Mouse (Mus musculus): ENCODE measurements at regions not wholly inside any gene's neighbourhood (a gene's known extent, or its start where the extent isn't known, plus 50 kb on each side); places are given as distances from the start of the nearest gene placed in this dataset.

GRCm38 (mm10) chr13:52153030-52153429, 306.6 kb downstream of the Gadd45g start:
- Histone ChIP-seq H3K27ac (no peak overlapping the region), H3K9me3 (no peaks in the 10 kb centered on the region), H3K4me2 (no peak overlapping the region), H3K4me3 (replicated peaks) (no peak overlapping the region), H3K27me3 (no peaks in the 10 kb centered on the region), H3K4me1 (peaks cover 12% of the 10 kb centered on the region), H3K9ac (no peak overlapping the region), H3K36me3 (replicated peaks) (no peaks in the 10 kb centered on the region)
- ATAC-seq (ENCODE audit: low FRiP score): no peak
- WGBS: 77% methylated on average over 4 of the region's 4 CpGs

GRCm38 (mm10) chr13:52153576-52153975, 307.1 kb downstream of the Gadd45g start:
- Histone ChIP-seq H3K9me3 (no peaks in the 10 kb centered on the region), H3K36me3 (replicated peaks) (no peaks in the 10 kb centered on the region), H3K27ac (no peak overlapping the region), H3K4me1 (peaks cover 12% of the 10 kb centered on the region), H3K4me3 (replicated peaks) (no peak overlapping the region), H3K27me3 (no peaks in the 10 kb centered on the region), H3K4me2 (no peak overlapping the region), H3K9ac (no peak overlapping the region)
- no peak for ATAC-seq (ENCODE audit: low FRiP score)
- 74% methylated on average over 4 of the region's 4 CpGs for WGBS

GRCm38 (mm10) chr13:52154111-52154843, 307.8 kb downstream of the Gadd45g start:
- Histone ChIP-seq H3K27me3 (no peaks in the 10 kb centered on the region), H3K4me1 (peaks cover 12% of the 10 kb centered on the region), H3K9me3 (no peaks in the 10 kb centered on the region), H3K4me2 (no peak overlapping the region), H3K36me3 (replicated peaks) (no peaks in the 10 kb centered on the region), H3K4me3 (replicated peaks) (no peak overlapping the region), H3K27ac (no peak overlapping the region), H3K9ac (no peak overlapping the region)
- no peak for ATAC-seq (ENCODE audit: low FRiP score)
- 76% methylated on average over 5 of the region's 5 CpGs for WGBS

GRCm38 (mm10) chr13:52154844-52155587, 308.5 kb downstream of the Gadd45g start:
- Histone ChIP-seq H3K4me3 (replicated peaks) (no peak overlapping the region), H3K9me3 (no peaks in the 10 kb centered on the region), H3K4me2 (no peak overlapping the region), H3K27me3 (no peaks in the 10 kb centered on the region), H3K4me1 (peaks cover 12% of the 10 kb centered on the region), H3K9ac (no peak overlapping the region), H3K27ac (no peak overlapping the region), H3K36me3 (replicated peaks) (no peaks in the 10 kb centered on the region)
- WGBS: 63% methylated on average over 14 of the region's 14 CpGs
- 0 out of 2 replicates have a peak, but pooled peaks have one; percentile 41 for ATAC-seq (ENCODE audit: low FRiP score)

- H3K27ac ChIP-seq: no peak overlapping the region
- no peak for ATAC-seq (ENCODE audit: low FRiP score)
- H3K4me1 ChIP-seq: peaks cover 12% of the 10 kb centered on the region
- H3K9ac ChIP-seq: no peak overlapping the region
- WGBS: 79% methylated on average over 8 of the region's 8 CpGs
- no peak overlapping the region for H3K4me2 ChIP-seq
- H3K4me3 ChIP-seq (replicated peaks): no peak overlapping the region
- no peaks in the 10 kb centered on the region for H3K27me3 ChIP-seq
- H3K36me3 ChIP-seq (replicated peaks): no peaks in the 10 kb centered on the region
- no peaks in the 10 kb centered on the region for H3K9me3 ChIP-seq
Measured at GRCm38 (mm10) chr13:52155588-52156086, 309.2 kb downstream of the Gadd45g start.

- ATAC-seq (ENCODE audit: low FRiP score): no peak
- Histone ChIP-seq H3K9me3 (no peaks in the 10 kb centered on the region), H3K27ac (no peak overlapping the region), H3K4me3 (replicated peaks) (no peak overlapping the region), H3K4me2 (no peak overlapping the region), H3K27me3 (no peaks in the 10 kb centered on the region), H3K36me3 (replicated peaks) (no peaks in the 10 kb centered on the region), H3K4me1 (no peaks in the 10 kb centered on the region), H3K9ac (no peak overlapping the region)
- WGBS: 87% methylated on average over 7 of the region's 7 CpGs
Measured at GRCm38 (mm10) chr13:52162676-52163075, 316.2 kb downstream of the Gadd45g start.

GRCm38 (mm10) chr13:52165531-52165930, 319.1 kb downstream of the Gadd45g start:
- Histone ChIP-seq H3K27ac (no peak overlapping the region), H3K4me2 (no peak overlapping the region), H3K27me3 (no peaks in the 10 kb centered on the region), H3K9me3 (no peaks in the 10 kb centered on the region), H3K36me3 (replicated peaks) (no peaks in the 10 kb centered on the region), H3K4me1 (no peaks in the 10 kb centered on the region), H3K4me3 (replicated peaks) (no peak overlapping the region), H3K9ac (no peak overlapping the region)
- no peak for ATAC-seq (ENCODE audit: low FRiP score)
- 84% methylated on average over 1 of the region's 1 CpGs for WGBS

GRCm38 (mm10) chr13:52167968-52168367, 321.5 kb downstream of the Gadd45g start:
- Histone ChIP-seq H3K27ac (no peak overlapping the region), H3K36me3 (replicated peaks) (no peaks in the 10 kb centered on the region), H3K27me3 (no peaks in the 10 kb centered on the region), H3K4me2 (no peak overlapping the region), H3K9me3 (no peaks in the 10 kb centered on the region), H3K4me1 (no peaks in the 10 kb centered on the region), H3K4me3 (replicated peaks) (no peak overlapping the region), H3K9ac (no peak overlapping the region)
- WGBS: 82% methylated on average over 5 of the region's 5 CpGs
- ATAC-seq (ENCODE audit: low FRiP score): no peak

- no peaks in the 10 kb centered on the region for H3K36me3 ChIP-seq (replicated peaks)
- no peak overlapping the region for H3K4me3 ChIP-seq (replicated peaks)
- H3K9me3 ChIP-seq: no peaks in the 10 kb centered on the region
- no peaks in the 10 kb centered on the region for H3K4me1 ChIP-seq
- WGBS: 92% methylated on average over 9 of the region's 9 CpGs
- no peaks in the 10 kb centered on the region for H3K27me3 ChIP-seq
- H3K4me2 ChIP-seq: no peak overlapping the region
- ATAC-seq (ENCODE audit: low FRiP score): no peak
- no peak overlapping the region for H3K27ac ChIP-seq
- H3K9ac ChIP-seq: no peak overlapping the region
Measured at GRCm38 (mm10) chr13:52172706-52173346, 326.3 kb downstream of the Gadd45g start.

GRCm38 (mm10) chr13:52175665-52176064, 329.2 kb downstream of the Gadd45g start:
- no peak overlapping the region for H3K27ac ChIP-seq
- 75% methylated on average over 2 of the region's 2 CpGs for WGBS
- no peaks in the 10 kb centered on the region for H3K27me3 ChIP-seq
- no peak for ATAC-seq (ENCODE audit: low FRiP score)
- H3K9me3 ChIP-seq: no peaks in the 10 kb centered on the region
- no peak overlapping the region for H3K4me2 ChIP-seq
- no peak overlapping the region for H3K9ac ChIP-seq
- H3K4me1 ChIP-seq: no peaks in the 10 kb centered on the region
- H3K36me3 ChIP-seq (replicated peaks): no peaks in the 10 kb centered on the region
- no peak overlapping the region for H3K4me3 ChIP-seq (replicated peaks)

GRCm38 (mm10) chr13:52179977-52180376, 333.5 kb downstream of the Gadd45g start:
- no peak for ATAC-seq (ENCODE audit: low FRiP score)
- WGBS: 91% methylated on average over 4 of the region's 4 CpGs
- no peak overlapping the region for H3K27ac ChIP-seq
- H3K9ac ChIP-seq: no peak overlapping the region
- no peaks in the 10 kb centered on the region for H3K36me3 ChIP-seq (replicated peaks)
- H3K4me1 ChIP-seq: no peaks in the 10 kb centered on the region
- no peak overlapping the region for H3K4me2 ChIP-seq
- H3K4me3 ChIP-seq (replicated peaks): no peak overlapping the region
- no peaks in the 10 kb centered on the region for H3K27me3 ChIP-seq
- no peaks in the 10 kb centered on the region for H3K9me3 ChIP-seq

GRCm38 (mm10) chr13:52183635-52184034, 337.2 kb downstream of the Gadd45g start:
- 87% methylated on average over 5 of the region's 5 CpGs for WGBS
- H3K4me1 ChIP-seq: peaks cover 2% of the 10 kb centered on the region; the same call in 1 of the 2 replicates
- H3K9me3 ChIP-seq: no peaks in the 10 kb centered on the region
- no peak overlapping the region for H3K9ac ChIP-seq
- no peak overlapping the region for H3K4me3 ChIP-seq (replicated peaks)
- no peak for ATAC-seq (ENCODE audit: low FRiP score)
- H3K4me2 ChIP-seq: no peak overlapping the region
- no peaks in the 10 kb centered on the region for H3K27me3 ChIP-seq
- H3K36me3 ChIP-seq (replicated peaks): no peaks in the 10 kb centered on the region
- H3K27ac ChIP-seq: no peak overlapping the region
